Mouse (Mus musculus) cerebellum, adult 2 months (tissue): ENCODE results near the gene Cryzl2.

Experiments
- CTCF ChIP-seq: fragments of 200-500 bp; IDR thresholded peaks from 2 replicates; pipeline ENCODE4 v1.5.1; 2011; ENCODE audit warnings: low read depth, mild to moderate bottlenecking, control low read depth, low read length, moderate library complexity, borderline replicate concordance; ENCODE audit not compliant: insufficient read depth
- POLR2A ChIP-seq: fragments of 200-500 bp; IDR thresholded peaks from 2 replicates; pipeline ENCODE4 v1.6.1; 2011; ENCODE audit warnings: low read length, control low read depth, borderline replicate concordance; ENCODE audit not compliant: insufficient read depth

- no peak for TF ChIP-seq POLR2A
- TF ChIP-seq CTCF, result no peak
These were observed 25.8 kb downstream of the Cryzl2 start for GRCm38 (mm10) chr1:157484161-157484560.
